Mouse (Mus musculus) lung, postnatal 25 days (tissue): Measurements from ENCODE around the gene Psmc5.

Experiments used
- DNase-seq: peaks from one replicate; pipeline ENCODE4 v3.0.0; 2022; ENCODE audit warnings: low spot score

The Psmc5 gene

GRCm38 (mm10) chr11:106269060-106269431 is 13.1 kb downstream of the Psmc5 start:
- no peak for DNase-seq

- no peak for DNase-seq
These were observed 15.3 kb downstream of the Psmc5 start for GRCm38 (mm10) chr11:106271131-106271793.

GRCm38 (mm10) chr11:106271794-106272643 is 16.1 kb downstream of the Psmc5 start:
- DNase-seq = peak; percentile 35

- DNase-seq = peak; percentile 100
These were observed 16.8 kb downstream of the Psmc5 start, which contains the start of gene Smarcd2 for GRCm38 (mm10) chr11:106272644-106273310. TSS of gene Smarcd2 (minus strand) at chr11:106272972.

GRCm38 (mm10) chr11:106273311-106273684 is 17.3 kb downstream of the Psmc5 start:
- peak; percentile 23 for DNase-seq

- DNase-seq = no peak
These were observed 17.9 kb downstream of the Psmc5 start for GRCm38 (mm10) chr11:106273811-106274210.

- no peak for DNase-seq
These were observed 18.4 kb downstream of the Psmc5 start for GRCm38 (mm10) chr11:106274374-106274773.

GRCm38 (mm10) chr11:106274971-106275411 is 19.0 kb downstream of the Psmc5 start:
- DNase-seq = peak; percentile 57

GRCm38 (mm10) chr11:106276454-106276853 is 20.5 kb downstream of the Psmc5 start, which contains the start of gene Tcam1:
TSS of gene Tcam1 (plus strand) at chr11:106276672.
- peak; percentile 95 for DNase-seq

GRCm38 (mm10) chr11:106282452-106282851 is 26.5 kb downstream of the Psmc5 start:
- no peak for DNase-seq

GRCm38 (mm10) chr11:106283371-106283770 is 27.4 kb downstream of the Psmc5 start:
- no peak for DNase-seq

- no peak for DNase-seq
These were observed 28.2 kb downstream of the Psmc5 start for GRCm38 (mm10) chr11:106284126-106284525.

- DNase-seq = no peak
These were observed 30.3 kb downstream of the Psmc5 start for GRCm38 (mm10) chr11:106286206-106286605.

- DNase-seq = no peak
These were observed 31.0 kb downstream of the Psmc5 start for GRCm38 (mm10) chr11:106286987-106287386.

GRCm38 (mm10) chr11:106289369-106289768 is 33.4 kb downstream of the Psmc5 start:
- DNase-seq = peak; percentile 50

GRCm38 (mm10) chr11:106290376-106290775 is 34.4 kb downstream of the Psmc5 start:
- DNase-seq = no peak

GRCm38 (mm10) chr11:106291861-106292260 is 35.9 kb downstream of the Psmc5 start:
- DNase-seq = peak; percentile 77

GRCm38 (mm10) chr11:106301765-106302164 is 45.8 kb downstream of the Psmc5 start, which contains the start of gene Gh:
TSS of gene Gh (minus strand) at chr11:106301865.
- no peak for DNase-seq

GRCm38 (mm10) chr11:106302634-106303033 is 46.7 kb downstream of the Psmc5 start:
- peak; percentile 66 for DNase-seq

GRCm38 (mm10) chr11:106305348-106306064 is 49.6 kb downstream of the Psmc5 start:
- peak; percentile 25 for DNase-seq

- no peak for DNase-seq
These were observed 50.1 kb downstream of the Psmc5 start for GRCm38 (mm10) chr11:106306065-106306385.

- no peak for DNase-seq
These were observed 50.8 kb downstream of the Psmc5 start for GRCm38 (mm10) chr11:106306758-106307157.
